Mouse (Mus musculus): ENCODE measurements around the gene Klk1b9. TPM values are rescaled to one million over a fixed set of nuclear protein-coding genes. Genes with fewer than 3 reads are reported as not detected.
"Not testable (repeated sequence)": the region's sequence is repeated elsewhere in the genome, so short reads cannot be mapped to it uniquely, and the experiment has no call there.

Klk1b9 gene
- total RNA-seq (2021), result not detected in 2 replicates
- long read RNA-seq, result 0 reads

DNA sequence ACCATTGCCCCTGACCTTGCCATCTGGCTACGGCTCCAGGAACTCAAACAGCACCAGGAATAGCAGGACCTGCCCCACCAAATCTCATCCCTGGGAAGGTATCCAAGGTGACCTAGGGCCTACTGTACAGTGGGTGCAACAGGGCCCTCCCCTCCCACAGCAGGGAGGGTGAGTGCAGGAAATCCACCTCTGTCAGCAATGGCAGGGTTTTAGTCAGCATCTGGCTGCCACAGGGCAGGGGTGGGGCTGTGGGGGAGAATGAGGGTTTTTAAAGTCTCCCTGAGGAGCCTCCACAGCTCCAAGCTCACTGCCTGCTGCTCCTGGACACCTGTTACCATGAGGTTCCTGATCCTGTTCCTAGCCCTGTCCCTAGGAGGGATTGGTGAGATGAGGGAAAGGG lies at the start of gene Klk1b9:
Klk1b9 (plus strand) TSS at position 301 of the 400 bp plus-strand sequence.
- DNase-seq, result not testable (repeated sequence)

DNA sequence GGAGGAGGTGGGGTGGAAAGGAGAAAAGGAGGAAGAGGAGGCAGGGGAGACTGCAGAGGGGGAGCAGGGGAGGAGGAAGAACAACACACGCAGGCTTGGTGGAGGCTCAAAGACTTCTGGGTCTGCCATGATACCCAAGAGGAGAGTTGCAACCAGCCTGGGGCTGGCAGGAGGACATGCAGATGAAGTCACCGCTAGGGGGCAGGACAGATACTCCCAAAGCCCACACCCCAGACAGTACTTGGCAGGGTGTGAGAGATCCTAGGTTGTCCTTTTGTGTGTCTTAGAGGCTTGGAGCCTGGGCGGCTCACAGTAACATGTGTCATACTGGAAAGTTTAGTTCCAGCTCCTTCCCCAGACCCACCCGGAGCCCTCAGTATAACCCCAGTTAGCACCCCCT lies 47.3 kb upstream of the Klk1b9 start:
- no peak for DNase-seq

- no peak for DNase-seq
Observed at GRCm38 (mm10) chr7:43932337-43932736, 43.5 kb upstream of the Klk1b9 start.

DNA sequence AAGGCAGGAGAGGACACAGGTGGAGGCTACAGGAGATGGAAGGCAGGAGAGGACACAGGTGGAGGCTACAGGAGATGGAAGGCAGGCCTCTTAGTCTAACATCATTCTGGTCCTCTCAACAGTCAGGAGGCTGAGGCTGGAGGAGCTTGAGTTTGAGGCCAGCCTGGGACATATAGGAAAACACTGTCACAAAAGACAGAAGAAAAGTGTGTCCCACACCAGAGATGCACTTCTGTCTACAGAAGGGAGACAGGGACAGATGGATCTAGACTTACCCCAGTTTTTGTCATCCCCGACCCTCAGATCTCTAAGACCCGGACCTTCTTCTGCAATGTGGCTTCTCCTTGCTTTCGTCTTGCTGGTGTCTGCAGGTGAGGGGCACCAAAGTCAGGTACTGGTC lies 42.4 kb upstream of the Klk1b9 start, which contains the start of gene Klk15:
Klk15 (plus strand) TSS at position 301 of the 400 bp plus-strand sequence.
- DNase-seq, result no peak

GRCm38 (mm10) chr7:43934747-43935146 lies 41.1 kb upstream of the Klk1b9 start:
- no peak for DNase-seq

- no peak for DNase-seq
Observed at GRCm38 (mm10) chr7:43936551-43936950, 39.3 kb upstream of the Klk1b9 start.

DNA sequence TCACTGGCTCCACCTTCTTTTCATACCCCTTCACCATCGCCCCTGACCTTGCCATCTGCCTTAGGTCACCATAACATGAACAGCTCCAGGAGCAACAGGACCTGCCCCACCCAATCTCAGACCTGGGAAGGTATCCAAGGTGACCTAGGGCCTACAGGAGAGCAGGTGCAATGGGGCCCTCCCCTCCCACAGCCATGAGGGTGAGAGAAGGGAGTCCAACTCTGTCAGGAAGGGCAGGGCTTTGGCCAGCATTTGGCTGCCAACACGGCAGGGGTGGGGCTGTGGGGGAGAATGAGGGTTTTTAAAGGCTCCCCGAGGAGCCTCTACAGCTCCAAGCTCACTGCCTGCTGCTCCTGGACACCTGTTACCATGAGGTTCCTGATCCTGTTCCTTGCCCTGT lies 33.6 kb upstream of the Klk1b9 start:
- DNase-seq, result not testable (repeated sequence)

DNA sequence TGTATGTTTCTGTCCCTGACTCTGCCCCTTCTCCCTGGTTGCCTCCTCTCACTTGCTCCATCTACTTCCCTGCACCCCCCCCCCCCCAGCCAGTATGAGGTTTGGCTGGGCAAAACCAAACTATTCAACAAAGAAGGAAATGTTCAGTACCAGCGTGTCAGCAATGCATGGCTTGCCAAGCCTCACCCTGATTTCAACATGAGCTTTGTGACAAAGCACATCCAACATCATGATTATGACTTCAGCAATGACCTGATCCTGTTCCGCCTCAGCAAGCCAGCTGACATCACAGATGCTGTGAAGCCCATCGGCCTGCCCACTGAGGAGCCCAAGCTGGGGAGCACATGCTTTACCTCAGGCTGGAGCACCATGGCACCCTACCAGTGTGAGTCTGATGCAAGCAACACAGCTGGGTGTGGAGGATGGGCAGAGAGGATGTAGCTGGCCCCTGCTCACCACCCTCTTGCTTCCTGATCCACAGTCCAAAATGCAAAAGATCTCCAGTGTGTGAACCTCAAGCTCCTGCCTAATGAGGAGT lies 31.1 kb upstream of the Klk1b9 start:
- no peak for DNase-seq

GRCm38 (mm10) chr7:43950364-43950763 lies 25.5 kb upstream of the Klk1b9 start, which contains the start of gene Klk1b8:
Gene Klk1b8 (plus strand): TSS chr7:43950664.
- no peak for DNase-seq

GRCm38 (mm10) chr7:43952703-43953102 lies 23.2 kb upstream of the Klk1b9 start:
- no peak for DNase-seq

- no peak for DNase-seq
Observed at GRCm38 (mm10) chr7:43966451-43966850, 9.4 kb upstream of the Klk1b9 start, which contains the start of gene Klk1b1. Gene Klk1b1 (plus strand): TSS chr7:43966751.

DNA sequence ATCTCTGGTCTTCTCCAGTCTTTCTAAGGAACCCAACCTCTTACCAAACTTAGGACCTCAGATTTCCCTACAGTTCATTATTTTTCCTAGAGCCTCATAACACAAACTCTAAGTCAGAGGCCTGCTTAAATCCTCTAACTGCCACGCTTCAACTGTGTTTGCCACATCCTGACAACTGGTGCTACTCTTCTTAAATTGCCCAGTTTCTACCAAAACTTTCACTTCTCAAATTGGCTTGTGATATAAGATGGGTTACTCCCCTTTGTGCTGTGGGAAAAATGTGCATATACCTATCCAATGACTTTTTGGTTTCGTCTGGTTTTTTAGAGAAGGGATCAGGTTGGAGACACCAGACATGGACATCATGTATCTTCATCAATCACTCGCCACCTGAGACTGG lies 8.8 kb upstream of the Klk1b9 start:
- no peak for DNase-seq

- no peak for DNase-seq
Observed at GRCm38 (mm10) chr7:43967612-43968011, 8.2 kb upstream of the Klk1b9 start.

DNA sequence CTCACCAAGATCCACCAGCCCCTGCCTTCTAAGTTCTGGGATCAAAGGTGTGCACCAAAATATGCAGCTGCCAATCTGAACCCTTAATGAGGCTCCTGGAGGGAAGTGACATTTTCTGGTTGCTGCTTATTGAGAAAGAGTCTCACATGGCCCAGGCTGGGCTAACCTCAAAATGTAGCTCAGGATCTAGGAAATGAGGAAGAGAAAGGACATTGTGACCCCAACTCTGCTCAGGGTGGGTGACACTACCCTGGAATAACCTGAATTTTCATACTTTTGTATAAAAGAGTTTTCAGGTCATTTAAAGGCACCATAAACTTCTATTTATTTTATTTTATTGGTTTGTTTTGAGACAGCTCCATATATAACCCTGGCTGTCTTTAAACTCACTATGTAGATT lies 9.8 kb downstream of the Klk1b9 start:
- DNase-seq, result no peak

DNA sequence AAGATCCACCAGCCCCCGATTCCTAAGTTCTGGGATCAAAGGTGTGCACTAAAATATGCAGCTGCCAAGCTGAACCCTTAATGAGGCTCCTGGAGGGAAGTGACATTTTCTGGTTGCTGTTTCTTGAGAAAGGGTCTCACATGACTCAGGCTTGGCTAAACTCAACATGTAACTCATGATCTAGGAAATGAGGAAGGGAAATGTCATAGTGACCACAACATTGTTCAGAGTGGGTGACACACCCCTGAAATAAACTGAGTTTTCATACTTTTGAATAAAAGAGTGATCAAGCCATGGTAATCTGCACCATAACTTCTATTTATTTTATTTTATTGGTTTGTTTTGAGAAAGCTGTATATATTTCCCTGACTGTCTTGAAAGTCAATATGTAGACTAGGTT lies 19.0 kb downstream of the Klk1b9 start:
- not testable (repeated sequence) for DNase-seq

DNA sequence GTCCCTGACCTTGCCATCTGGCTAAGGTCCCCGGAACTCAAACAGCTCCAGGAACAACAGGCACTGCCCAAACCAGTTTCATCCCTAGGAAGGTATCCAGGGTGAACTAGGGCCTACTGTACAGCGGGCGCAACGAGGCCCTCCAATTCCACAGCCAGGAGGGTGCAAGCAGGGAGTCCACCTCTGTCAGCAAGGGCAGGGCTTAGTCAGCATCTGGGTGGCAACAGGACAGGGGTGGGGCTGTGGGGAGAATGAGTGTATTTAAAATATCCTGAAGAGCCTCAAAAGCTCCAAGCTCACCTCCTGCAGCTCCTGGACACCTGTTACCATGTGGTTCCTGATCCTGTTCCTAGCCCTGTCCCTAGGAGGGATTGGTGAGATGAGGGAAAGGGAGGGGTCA lies 19.7 kb downstream of the Klk1b9 start, which contains the start of gene Klk1b11:
Klk1b11 (plus strand) TSS at position 301 of the 400 bp plus-strand sequence.
- not testable (repeated sequence) for DNase-seq

DNA sequence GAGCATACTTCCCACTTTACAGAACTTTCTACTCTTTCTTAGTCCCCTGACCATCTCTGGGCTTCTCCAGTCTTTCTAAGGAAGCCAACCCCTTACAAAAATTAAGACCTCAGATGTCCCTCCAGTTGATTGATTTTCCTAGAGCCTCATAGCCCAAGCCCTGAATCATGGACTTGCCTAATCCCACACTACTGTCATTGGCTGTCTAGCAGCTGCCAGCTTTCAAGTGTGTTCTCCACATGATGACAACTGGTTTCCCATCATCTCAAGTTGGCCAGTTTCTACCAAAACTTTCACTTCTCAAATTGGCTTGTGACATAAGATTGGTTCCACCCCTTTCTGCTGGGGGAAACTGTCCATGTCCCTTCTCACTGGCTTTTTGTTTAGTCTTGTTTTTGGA lies 29.0 kb downstream of the Klk1b9 start:
- DNase-seq, result no peak

- DNase-seq, result not testable (repeated sequence)
Observed at GRCm38 (mm10) chr7:44011868-44012267, 36.0 kb downstream of the Klk1b9 start, which contains the start of gene Klk1b26. Gene Klk1b26 (plus strand): TSS chr7:44012168.

GRCm38 (mm10) chr7:44014666-44015065 lies 38.8 kb downstream of the Klk1b9 start:
- not testable (repeated sequence) for DNase-seq

- DNase-seq, result no peak
Observed at GRCm38 (mm10) chr7:44015071-44015470, 39.2 kb downstream of the Klk1b9 start.

All from adrenal gland, postnatal 25 days (tissue).